Mouse (Mus musculus) urinary bladder, adult 2 months (tissue): ENCODE results near the gene Mecp2. TPM values are rescaled to one million over a fixed set of nuclear protein-coding genes. Genes with fewer than 3 reads are reported as not detected.

Experiments used
- DNase-seq: peaks from one replicate; pipeline ENCODE4 v3.0.0; 2022; ENCODE audit warnings: low spot score
- polyA plus RNA-seq: library from polyadenylated mRNA; depleted of rRNA; stranded (reverse); fragments of >200 nt; gene quantifications from 2 replicates; pipeline ENCODE4 v1.2.3, GENCODE M21; 2012; rRNA removed

The Mecp2 gene
- polyA plus RNA-seq, 1 experiment: 12.8 TPM

DNA sequence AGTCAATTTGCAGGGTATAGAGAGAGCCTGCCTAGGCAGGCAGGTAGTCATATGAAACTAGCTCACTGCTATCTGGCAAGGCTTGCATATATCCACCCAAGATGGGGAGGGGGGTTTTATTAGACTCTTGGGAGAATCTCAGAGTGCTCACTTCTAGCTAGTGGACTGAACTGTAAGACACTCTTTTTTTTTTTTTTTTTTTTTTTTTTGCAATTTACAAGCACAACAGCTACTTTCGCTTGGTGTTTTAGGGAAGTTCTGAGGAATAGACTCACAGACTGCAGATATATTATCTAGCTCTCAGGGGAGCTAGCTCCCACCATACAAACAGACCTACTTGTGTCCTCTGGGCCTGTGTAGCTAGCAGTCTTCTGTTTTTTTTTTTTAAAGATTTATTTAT lies 120.6 kb downstream of the Mecp2 start:
- no peak for DNase-seq

DNA sequence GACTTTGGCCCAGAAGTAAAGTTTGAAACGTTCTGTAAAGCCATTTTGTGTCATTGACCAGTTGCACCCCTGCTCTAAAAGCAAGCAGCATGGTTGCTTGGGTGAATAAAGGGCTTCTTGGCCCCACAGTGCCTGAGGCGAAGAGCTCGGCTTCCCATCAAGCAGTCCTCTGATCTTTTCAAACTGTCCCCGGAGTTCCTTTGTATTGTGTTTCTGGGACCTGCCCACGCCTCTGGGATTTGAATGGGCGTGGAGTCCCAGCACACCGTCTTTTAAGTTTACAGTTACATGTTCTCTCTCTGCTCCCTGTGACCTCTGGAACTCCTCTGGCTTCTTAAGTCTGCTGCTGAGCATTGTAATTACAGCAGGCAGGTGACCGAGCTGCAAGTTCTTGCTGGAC lies 127.1 kb downstream of the Mecp2 start:
- DNase-seq: no peak

DNA sequence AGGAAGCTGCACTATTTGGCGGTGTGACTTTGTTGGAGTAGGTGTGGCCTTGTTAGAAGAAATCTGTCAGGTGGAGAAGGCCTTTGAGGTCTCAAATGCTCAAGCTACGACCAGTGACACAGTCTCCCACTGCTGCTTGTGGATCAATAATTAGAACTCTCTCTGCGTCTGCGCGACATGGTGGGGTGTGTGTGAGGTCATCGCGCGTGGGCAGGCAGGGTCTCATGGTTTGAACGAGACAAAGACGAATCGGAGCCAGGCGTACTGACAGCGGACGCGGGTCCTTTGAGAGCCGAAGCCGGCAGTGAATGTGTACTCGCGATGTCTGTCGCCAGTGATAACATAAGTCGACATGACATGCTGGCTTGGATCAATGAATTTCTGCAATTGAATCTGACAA lies 128.8 kb downstream of the Mecp2 start:
- DNase-seq: no peak

DNA sequence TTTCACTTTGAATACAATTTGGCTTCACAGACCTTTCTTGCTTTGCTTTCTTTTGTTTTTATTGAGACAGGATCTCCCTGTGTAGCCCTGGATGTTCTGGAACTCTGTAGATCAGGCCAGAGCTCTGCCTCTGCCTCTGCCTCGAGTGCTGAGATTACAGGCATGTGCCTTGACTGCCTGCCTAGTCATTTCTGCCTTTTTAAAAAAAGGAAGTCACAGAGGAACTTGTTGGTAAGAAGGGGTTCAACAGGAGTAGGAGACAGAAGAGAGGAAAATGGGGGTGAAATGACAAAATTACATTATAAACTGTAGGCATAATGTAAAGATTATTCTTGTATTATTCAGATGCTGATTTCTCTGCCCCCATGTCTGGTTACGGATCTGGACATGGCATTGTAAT lies 131.5 kb downstream of the Mecp2 start:
- no peak for DNase-seq

DNA sequence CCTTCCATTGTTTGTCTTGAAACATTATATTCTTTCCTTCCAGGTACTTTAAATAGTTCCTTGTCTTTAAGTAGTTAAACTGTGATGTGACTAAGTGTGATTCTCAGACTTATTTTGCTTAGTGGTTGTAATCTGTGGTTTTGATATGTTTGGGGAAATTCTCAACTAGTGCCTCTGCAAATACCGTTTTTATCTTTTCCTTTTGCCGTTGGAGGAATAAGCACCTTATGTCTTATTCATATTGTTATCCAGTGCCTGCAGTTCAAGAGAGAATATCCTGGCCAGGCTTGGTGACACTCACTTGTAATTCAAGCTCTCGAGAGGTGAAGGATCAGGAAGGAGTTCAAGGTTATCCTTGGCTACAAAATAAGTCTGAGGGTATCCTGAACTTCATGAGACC lies 134.1 kb downstream of the Mecp2 start:
- no peak for DNase-seq

DNA sequence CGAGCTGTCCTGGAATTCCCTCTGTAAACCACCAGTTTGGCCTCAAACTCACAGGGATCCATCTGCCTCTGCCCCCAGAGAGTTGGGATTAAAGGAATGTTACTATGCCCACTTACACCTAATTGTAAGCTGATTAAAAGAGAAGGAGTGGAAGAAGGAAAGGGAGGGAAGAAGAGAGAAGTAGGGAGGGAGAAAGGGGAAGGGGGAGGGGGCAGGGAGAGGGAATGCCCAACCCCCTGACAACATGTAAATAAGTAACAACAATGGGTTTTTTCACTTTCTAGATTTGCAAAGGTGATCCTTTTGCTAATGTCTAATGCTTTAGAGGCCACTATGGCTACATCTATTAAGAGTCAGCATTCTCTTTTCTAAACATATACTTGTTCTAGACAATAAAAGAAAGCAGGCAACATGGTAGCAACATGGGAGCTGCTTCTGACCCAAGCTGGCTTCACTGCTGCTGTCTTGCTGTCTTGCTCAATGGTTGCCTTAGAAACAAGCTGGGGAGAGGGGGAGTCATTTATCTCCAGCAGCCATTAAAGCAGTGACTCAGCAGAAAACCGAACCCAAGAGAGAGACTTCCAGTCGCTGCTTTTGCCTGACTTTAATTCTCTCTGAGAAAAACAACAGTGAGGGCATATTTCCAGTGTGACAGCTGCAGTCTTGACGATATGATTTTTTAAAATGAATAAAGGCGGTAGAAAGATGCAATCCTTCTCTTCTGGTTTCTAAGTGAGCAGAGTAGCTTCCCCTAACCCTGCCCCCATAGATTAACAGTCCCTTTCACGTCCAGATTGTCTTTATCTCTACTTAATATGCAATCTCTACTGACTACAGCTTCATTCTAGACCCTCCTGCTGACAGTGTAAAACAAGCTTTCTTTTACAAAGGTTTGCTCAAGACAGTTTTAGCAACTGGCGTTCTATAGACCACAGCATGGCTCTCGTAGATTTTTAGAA lies 136.0 kb downstream of the Mecp2 start:
- DNase-seq: no peak

DNA sequence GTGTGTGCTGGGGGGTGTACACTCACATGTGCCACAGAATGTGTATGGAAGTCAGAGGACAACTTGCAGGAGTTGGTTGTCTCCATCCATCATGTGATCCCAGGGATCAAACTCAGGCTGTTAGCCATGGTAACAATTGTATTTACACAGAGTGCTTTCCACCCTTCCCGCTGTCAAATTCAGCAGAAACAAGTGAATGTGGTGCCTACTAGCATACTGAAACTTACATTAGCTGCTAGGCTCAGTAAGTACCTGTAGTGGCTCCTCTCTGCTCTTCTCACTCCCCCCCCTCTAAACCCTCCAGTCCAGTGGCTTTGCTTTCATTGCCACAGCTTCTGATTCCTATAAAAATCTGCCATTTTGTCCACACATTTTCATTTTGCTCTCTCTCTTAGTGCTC lies 157.4 kb downstream of the Mecp2 start:
- DNase-seq: no peak

Other genes starting within 250 kb of the Mecp2 start
- gene Avpr2, start 243.3 kb downstream of the Mecp2 start, polyA plus RNA-seq: not detected in 2 replicates
- 24.9 and 32.0 TPM in 2 replicates for gene L1cam, start 239.3 kb downstream of the Mecp2 start, polyA plus RNA-seq
- gene Arhgap4, start 213.5 kb downstream of the Mecp2 start, polyA plus RNA-seq: 6.0 and 8.4 TPM in 2 replicates
- gene Naa10, start 213.4 kb downstream of the Mecp2 start, polyA plus RNA-seq: 86.8 and 92.2 TPM in 2 replicates
- 35.0 and 36.8 TPM in 2 replicates for gene Renbp, start 204.5 kb downstream of the Mecp2 start, polyA plus RNA-seq
- gene Hcfc1, start 169.0 kb downstream of the Mecp2 start, polyA plus RNA-seq: 18.7 and 32.6 TPM in 2 replicates
- gene Irak1, start 111.4 kb downstream of the Mecp2 start, polyA plus RNA-seq: 89.2 and 104 TPM in 2 replicates
- gene Opn1mw, start 7.9 kb downstream of the Mecp2 start, polyA plus RNA-seq: not detected in 2 replicates
- gene Tex28, start 32.5 kb upstream of the Mecp2 start, polyA plus RNA-seq: not detected in 2 replicates
- gene Tktl1, start 41.9 kb upstream of the Mecp2 start, polyA plus RNA-seq: 0.03 and 0.04 TPM in 2 replicates
- 5,313 and 5,579 TPM in 2 replicates for gene Flna, start 114.5 kb upstream of the Mecp2 start, polyA plus RNA-seq
- 92.6 and 98.0 TPM in 2 replicates for gene Emd, start 119.3 kb upstream of the Mecp2 start, polyA plus RNA-seq
- 2,380 and 2,941 TPM in 2 replicates for gene Rpl10, start 135.4 kb upstream of the Mecp2 start, polyA plus RNA-seq
- gene Taz, start 146.5 kb upstream of the Mecp2 start, polyA plus RNA-seq: 106 and 145 TPM in 2 replicates
- 36.1 and 44.7 TPM in 2 replicates for gene Dnase1l1, start 147.0 kb upstream of the Mecp2 start, polyA plus RNA-seq
- gene Atp6ap1, start 161.7 kb upstream of the Mecp2 start, polyA plus RNA-seq: 213 and 234 TPM in 2 replicates
- 251 and 365 TPM in 2 replicates for gene Gdi1, start 169.6 kb upstream of the Mecp2 start, polyA plus RNA-seq
- gene Fam50a, start 177.7 kb upstream of the Mecp2 start, polyA plus RNA-seq: 52.5 and 63.5 TPM in 2 replicates
- gene Plxna3, start 193.7 kb upstream of the Mecp2 start, polyA plus RNA-seq: 16.4 and 17.9 TPM in 2 replicates
- 67.1 and 87.5 TPM in 2 replicates for gene Lage3, start 218.3 kb upstream of the Mecp2 start, polyA plus RNA-seq
- gene Ubl4a, start 237.9 kb upstream of the Mecp2 start, polyA plus RNA-seq: 54.3 and 66.7 TPM in 2 replicates
- 14.1 and 18.0 TPM in 2 replicates for gene Slc10a3, start 238.0 kb upstream of the Mecp2 start, polyA plus RNA-seq